Mouse (Mus musculus) CH12.LX (cell line): Measurements from ENCODE around the gene Snrnp35.

Experiments used
- CHD1 ChIP-seq: IDR thresholded peaks from 2 replicates; pipeline ENCODE4 v1.6.1; 2012; ENCODE audit warnings: low read depth, low read length, improper control_type of control experiment, inconsistent platforms
- CHD2 ChIP-seq: IDR thresholded peaks from 2 replicates; pipeline ENCODE4 v1.6.1; 2011; ENCODE audit warnings: low read length, improper control_type of control experiment
- CTCF ChIP-seq, 2 experiments: IDR thresholded peaks in 1 of 2; conservative IDR thresholded peaks in 1 of 2; 2 replicates each; pipeline ENCODE4 v1.5.1; 2011 to 2012; ENCODE audit warnings: low read depth in 2 of 2, low read length in 2 of 2, improper control_type of control experiment in 1 of 2, inconsistent platforms in 1 of 2, mild to moderate bottlenecking in 1 of 2, moderate library complexity in 1 of 2
- ETS1 ChIP-seq: conservative IDR thresholded peaks from 2 replicates; pipeline ENCODE4 v1.6.1; 2012; ENCODE audit warnings: low read depth, mild to moderate bottlenecking, inconsistent platforms, low read length, improper control_type of control experiment, moderate library complexity
- HCFC1 ChIP-seq: IDR thresholded peaks from 2 replicates; pipeline ENCODE4 v1.6.1; 2012; ENCODE audit warnings: low read depth, mild to moderate bottlenecking, inconsistent platforms, low read length, improper control_type of control experiment
- IRF4 ChIP-seq: IDR thresholded peaks from 2 replicates; pipeline ENCODE4 v1.6.1; 2014; ENCODE audit warnings: low read depth, mild to moderate bottlenecking, inconsistent platforms, low read length, improper control_type of control experiment
- MAX ChIP-seq: IDR thresholded peaks from 2 replicates; pipeline ENCODE4 v1.6.1; 2011; ENCODE audit warnings: low read length, improper control_type of control experiment
- MXI1 ChIP-seq: IDR thresholded peaks from 2 replicates; pipeline ENCODE4 v1.6.1; 2011; ENCODE audit warnings: mild to moderate bottlenecking, low read depth, low read length, improper control_type of control experiment
- POLR2A ChIP-seq: IDR thresholded peaks from 2 replicates; pipeline ENCODE4 v1.6.1; 2011; ENCODE audit warnings: low read depth, mild to moderate bottlenecking, improper control_type of control experiment, low read length
- TBP ChIP-seq: conservative IDR thresholded peaks from 2 replicates; pipeline ENCODE4 v1.6.1; 2011; ENCODE audit warnings: low read depth, low read length, improper control_type of control experiment
- TCF12 ChIP-seq: IDR thresholded peaks from 2 replicates; pipeline ENCODE4 v1.6.1; 2014; ENCODE audit warnings: low read depth, mild to moderate bottlenecking, inconsistent platforms, low read length, improper control_type of control experiment
- ZNF384 ChIP-seq: IDR thresholded peaks from 2 replicates; pipeline ENCODE4 v1.6.1; 2012; ENCODE audit warnings: low read depth, low read length, improper control_type of control experiment, inconsistent platforms

GRCm38 (mm10) chr5:124492618-124493017, 9.7 kb downstream of the Snrnp35 start:
- no peak for TF ChIP-seq TBP
- no peak for TF ChIP-seq MAX
- TF ChIP-seq CTCF (conservative IDR thresholded peaks at IDR 0.05 in 1 of 2, IDR thresholded peaks at IDR 0.05 in 1 of 2; ENCODE audit: low read depth in 2 of 2, low read length in 2 of 2) = no peak
- TF ChIP-seq CHD1 = no peak
- TF ChIP-seq MXI1 = no peak
- TF ChIP-seq HCFC1 = no peak
- no peak for TF ChIP-seq ETS1
- TF ChIP-seq CHD2 = no peak
- TF ChIP-seq ZNF384 = no peak
- TF ChIP-seq POLR2A = no peak
- no peak for TF ChIP-seq TCF12
- TF ChIP-seq IRF4 = no peak
